21 mouse cellular contexts compared by ENCODE assay signal in genomic region chr3:85725971-85726370, GRCm38 (mm10).
A peak's percentile ranks its signal among the peaks of the same experiment; 100 is the strongest.
DNase-seq lines count a peak whose midpoint lies in the region; ATAC-seq and TF ChIP-seq lines count a peak whose summit lies in the region.
"Had no signal": no experiment of that assay in that cellular context is flagged by ENCODE, and none has a peak within 500 bp of the region (broad histone marks: within the 10 kb centered on the region; RNA-seq: fewer than 3 reads in every experiment).

No protein-coding gene starts in this region.

- no peak for TF ChIP-seq EP300 in liver, postnatal 0 days (IDR thresholded peaks at IDR 0.05; ENCODE audit: low read depth)

- H3K9me3 ChIP-seq in heart, embryonic 10.5 days: no peaks in the 10 kb centered on the region
- H3K9me3 ChIP-seq in liver, embryonic 13.5 days (replicated peaks): no peaks in the 10 kb centered on the region
- H3K9me3 ChIP-seq in liver, postnatal 0 days (ENCODE audit: low read length): no peaks in the 10 kb centered on the region
- H3K9me3 ChIP-seq: embryonic facial prominence, embryonic 13.5 days; embryonic facial prominence, embryonic 15.5 days; forebrain, embryonic 10.5 days; forebrain, embryonic 12.5 days had no signal

- H3K36me3 ChIP-seq in heart, embryonic 10.5 days: no peaks in the 10 kb centered on the region
- H3K36me3 ChIP-seq in liver, embryonic 13.5 days: no peaks in the 10 kb centered on the region
- H3K36me3 ChIP-seq in liver, postnatal 0 days (replicated peaks; ENCODE audit: insufficient read depth, low read length): no peaks in the 10 kb centered on the region
- H3K36me3 ChIP-seq: embryonic facial prominence, embryonic 13.5 days; embryonic facial prominence, embryonic 15.5 days; forebrain, embryonic 10.5 days; forebrain, embryonic 12.5 days had no signal

- ATAC-seq in liver, embryonic 13.5 days (ENCODE audit: low read depth): no peak
- no peak for ATAC-seq in liver, postnatal 0 days
- ATAC-seq: forebrain, embryonic 14.5 days; forebrain, embryonic 16.5 days had no signal

- H3K4me3 ChIP-seq in heart, embryonic 10.5 days: no peak overlapping the region
- H3K4me3 ChIP-seq in liver, embryonic 13.5 days (replicated peaks): no peak overlapping the region
- no peak overlapping the region for H3K4me3 ChIP-seq in liver, postnatal 0 days (ENCODE audit: low read depth, low read length)
- H3K4me3 ChIP-seq: embryonic facial prominence, embryonic 13.5 days; embryonic facial prominence, embryonic 15.5 days; erythroblast, embryonic 14.5 days; forebrain, embryonic 10.5 days; forebrain, embryonic 12.5 days had no signal

- WGBS in heart, embryonic 10.5 days: 79% methylated on average over 3 of the region's 3 CpGs
- WGBS in liver, embryonic 13.5 days (ENCODE audit: insufficient replicate concordance): 59% methylated on average over 3 of the region's 3 CpGs
- 76% methylated on average over 3 of the region's 3 CpGs for WGBS in liver, postnatal 0 days (ENCODE audit: insufficient replicate concordance)

- DNase-seq in heart, embryonic 10.5 days (ENCODE audit: low spot score): peak; percentile 63
- no peak for DNase-seq in heart, adult 18-20 months
- DNase-seq in liver, embryonic 13.5 days: no peak
- DNase-seq in liver, postnatal 0 days: no peak
- DNase-seq: adrenal gland, adult 2 months; adrenal gland, postnatal 10 days; adrenal gland, postnatal 25 days; cerebellum, adult 11 months; cerebellum, adult 18-20 months; cerebellum, adult 8-10 months; cerebellum, adult 9-11 months; cerebellum, postnatal 14 days; cerebellum, postnatal 36 days; embryo, embryonic 11 days had no signal

- TF ChIP-seq CTCF in liver, postnatal 0 days (IDR thresholded peaks at IDR 0.05; ENCODE audit: low read depth): no peak

- no peak overlapping the region for H3K9ac ChIP-seq in liver, embryonic 13.5 days
- H3K9ac ChIP-seq in liver, postnatal 0 days (replicated peaks): no peak overlapping the region
- H3K9ac ChIP-seq: embryonic facial prominence, embryonic 13.5 days; embryonic facial prominence, embryonic 15.5 days; forebrain, embryonic 12.5 days had no signal

- no peaks in the 10 kb centered on the region for H3K27me3 ChIP-seq in heart, embryonic 10.5 days (ENCODE audit: insufficient read depth, poor library complexity, severe bottlenecking)
- H3K27me3 ChIP-seq in liver, embryonic 13.5 days: no peaks in the 10 kb centered on the region
- H3K27me3 ChIP-seq in liver, postnatal 0 days (ENCODE audit: insufficient read depth, low read length): no peaks in the 10 kb centered on the region
- H3K27me3 ChIP-seq: embryonic facial prominence, embryonic 13.5 days; embryonic facial prominence, embryonic 15.5 days; forebrain, embryonic 12.5 days had no signal

- H3K4me2 ChIP-seq in liver, embryonic 13.5 days: no peak overlapping the region
- H3K4me2 ChIP-seq in liver, postnatal 0 days (ENCODE audit: low read depth, low read length): no peak overlapping the region
- H3K4me2 ChIP-seq: embryonic facial prominence, embryonic 13.5 days; embryonic facial prominence, embryonic 15.5 days; forebrain, embryonic 12.5 days had no signal

- H3K27ac ChIP-seq in heart, embryonic 10.5 days: no peak overlapping the region
- peak overlapping the region; percentile 45; the same call in 1 of the 2 replicates for H3K27ac ChIP-seq in liver, embryonic 13.5 days
- H3K27ac ChIP-seq in liver, postnatal 0 days (ENCODE audit: low read depth): no peak overlapping the region
- H3K27ac ChIP-seq: embryonic facial prominence, embryonic 13.5 days; embryonic facial prominence, embryonic 15.5 days; forebrain, embryonic 10.5 days; forebrain, embryonic 12.5 days had no signal

- no peaks in the 10 kb centered on the region for H3K4me1 ChIP-seq in heart, embryonic 10.5 days
- peaks cover 24% of the 10 kb centered on the region for H3K4me1 ChIP-seq in liver, embryonic 13.5 days (replicated peaks)
- H3K4me1 ChIP-seq in liver, postnatal 0 days (ENCODE audit: insufficient read depth): no peaks in the 10 kb centered on the region
- H3K4me1 ChIP-seq: embryonic facial prominence, embryonic 13.5 days; embryonic facial prominence, embryonic 15.5 days; forebrain, embryonic 10.5 days; forebrain, embryonic 12.5 days had no signal
